Mouse (Mus musculus) kidney, postnatal 0 days (tissue): ENCODE measurements at regions not wholly inside any gene's neighbourhood (a gene's known extent, or its start where the extent isn't known, plus 50 kb on each side); places are given as distances from the start of the nearest gene placed in this dataset.
"Not testable (repeated sequence)": the region's sequence is repeated elsewhere in the genome, so short reads cannot be mapped to it uniquely, and the experiment has no call there.

Source experiments
- ATAC-seq: fragments of 200-750 bp; cut with Nextera tagmentation; replicated peaks from 2 replicates; pipeline ENCODE4 v1.8.0; 2017; ENCODE audit warnings: low read depth, moderate number of reproducible peaks, moderate TSS enrichment, moderate library complexity; ENCODE audit not compliant: low FRiP score
- DNase-seq: peaks from one replicate; pipeline ENCODE4 v3.0.0-alpha.2; 2016; ENCODE audit warnings: low spot score
- H3K27ac ChIP-seq: fragments of 300-500 bp; sonication (generic); 2 replicates; pipeline ENCODE4 v1.5.1; 2014; ENCODE audit warnings: mild to moderate bottlenecking
- H3K27me3 ChIP-seq: fragments of 300-500 bp; sonication (generic); 2 replicates; pipeline ENCODE4 v1.6.1; 2014; ENCODE audit warnings: low read length, mixed read lengths; ENCODE audit not compliant: insufficient read depth
- H3K36me3 ChIP-seq: fragments of 300-500 bp; sonication (generic); 2 replicates; pipeline ENCODE4 v1.6.1; 2014; ENCODE audit warnings: low read length, mixed read lengths; ENCODE audit not compliant: insufficient read depth
- H3K4me1 ChIP-seq: fragments of 300-500 bp; sonication (generic); replicated peaks from 2 replicates; pipeline ENCODE4 v1.6.1; 2014; ENCODE audit warnings: antibody characterized with exemption, low read length, mixed read lengths; ENCODE audit not compliant: insufficient read depth
- H3K4me2 ChIP-seq: fragments of 300-500 bp; sonication (generic); 2 replicates; pipeline ENCODE4 v1.6.1; 2014; ENCODE audit warnings: mild to moderate bottlenecking, low read length, moderate library complexity, mixed read lengths
- H3K4me3 ChIP-seq: fragments of 300-500 bp; sonication (generic); replicated peaks from 2 replicates; pipeline ENCODE4 v1.5.1; 2014; ENCODE audit warnings: low read depth, low read length
- H3K9ac ChIP-seq: fragments of 300-500 bp; sonication (generic); 2 replicates; pipeline ENCODE4 v1.6.1; 2014; ENCODE audit warnings: low read depth, low read length
- H3K9me3 ChIP-seq: fragments of 300-500 bp; sonication (generic); replicated peaks from 2 replicates; pipeline ENCODE4 v1.6.1; 2016; ENCODE audit warnings: low read length, inconsistent platforms, mixed read lengths
- CTCF ChIP-seq: IDR thresholded peaks from 2 replicates; pipeline ENCODE4 v1.5.1; 2016; ENCODE audit warnings: antibody characterized with exemption, low read depth, mild to moderate bottlenecking, moderate library complexity
- WGBS: fragments of 180-500 bp; shearing (Covaris S2); extraction: QIAGEN DNeasy Blood & Tissue Kit; methylation state at CpG from one replicate; pipeline ENCODE4 v1.1.7; 2014; 5-methylcytosine and 5-hydroxymethylcytosine counted together

- Histone ChIP-seq H3K27ac (no peak overlapping the region), H3K9me3 (no peaks in the 10 kb centered on the region), H3K4me3 (no peak overlapping the region), H3K27me3 (no peaks in the 10 kb centered on the region), H3K4me2 (no peak overlapping the region), H3K36me3 (no peaks in the 10 kb centered on the region), H3K9ac (no peak overlapping the region), H3K4me1 (no peaks in the 10 kb centered on the region)
- DNase-seq (no peak), ATAC-seq (no peak)
- 83% methylated on average over 1 of the region's 1 CpGs for WGBS
- TF ChIP-seq CTCF = no peak
Observed at GRCm38 (mm10) chr6:109879145-109879544, 766.2 kb upstream of the Grm7 start.

DNA sequence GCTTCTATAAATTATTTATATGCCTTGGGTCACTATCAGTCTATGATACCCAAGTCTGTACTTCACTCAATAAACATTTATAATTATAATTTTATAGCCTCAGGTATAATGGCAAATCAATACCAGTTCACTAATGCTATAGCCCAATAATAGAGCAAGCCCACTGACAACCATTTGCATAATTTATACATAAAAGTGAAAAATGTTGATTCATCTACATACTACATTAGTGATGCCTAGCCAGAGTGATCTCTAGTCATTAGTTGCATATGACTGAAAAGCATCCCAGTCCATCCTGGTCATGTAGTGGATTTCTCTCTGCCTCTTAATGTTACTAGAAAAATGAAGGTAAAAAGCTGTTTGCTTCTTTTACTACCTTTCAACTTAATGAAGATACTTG, 721.6 kb upstream of the Grm7 start:
- Histone ChIP-seq H3K36me3 (no peaks in the 10 kb centered on the region), H3K27ac (no peak overlapping the region), H3K9ac (no peak overlapping the region), H3K4me3 (no peak overlapping the region), H3K9me3 (no peaks in the 10 kb centered on the region), H3K27me3 (no peaks in the 10 kb centered on the region), H3K4me2 (no peak overlapping the region), H3K4me1 (no peaks in the 10 kb centered on the region)
- ATAC-seq = no peak
- DNase-seq = no peak
- TF ChIP-seq CTCF = no peak

DNA sequence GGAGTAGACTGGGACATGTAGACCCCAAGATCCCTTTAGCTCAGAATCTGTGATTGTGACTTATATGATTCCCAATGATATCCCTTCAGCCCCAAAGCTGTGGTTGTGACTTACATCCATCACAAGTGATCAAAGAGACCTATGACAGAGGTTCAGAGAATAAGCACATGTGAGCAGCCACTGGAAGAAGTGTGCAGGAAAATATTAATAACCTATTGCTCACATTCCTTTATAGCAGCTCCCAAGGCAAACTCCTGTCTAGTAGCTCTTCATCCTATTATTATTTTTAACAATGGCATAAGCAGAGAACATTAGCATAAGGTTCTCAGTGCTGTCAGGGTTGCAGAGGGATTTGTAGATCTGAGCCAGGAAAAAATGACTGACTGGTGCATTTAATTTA, 696.9 kb upstream of the Grm7 start:
- H3K27ac ChIP-seq = no peak overlapping the region
- H3K9ac ChIP-seq = no peak overlapping the region
- DNase-seq = no peak
- TF ChIP-seq CTCF = no peak
- no peaks in the 10 kb centered on the region for H3K36me3 ChIP-seq
- no peaks in the 10 kb centered on the region for H3K9me3 ChIP-seq
- no peaks in the 10 kb centered on the region for H3K4me1 ChIP-seq
- H3K27me3 ChIP-seq = no peaks in the 10 kb centered on the region
- no peak for ATAC-seq
- no peak overlapping the region for H3K4me2 ChIP-seq
- no peak overlapping the region for H3K4me3 ChIP-seq

DNA sequence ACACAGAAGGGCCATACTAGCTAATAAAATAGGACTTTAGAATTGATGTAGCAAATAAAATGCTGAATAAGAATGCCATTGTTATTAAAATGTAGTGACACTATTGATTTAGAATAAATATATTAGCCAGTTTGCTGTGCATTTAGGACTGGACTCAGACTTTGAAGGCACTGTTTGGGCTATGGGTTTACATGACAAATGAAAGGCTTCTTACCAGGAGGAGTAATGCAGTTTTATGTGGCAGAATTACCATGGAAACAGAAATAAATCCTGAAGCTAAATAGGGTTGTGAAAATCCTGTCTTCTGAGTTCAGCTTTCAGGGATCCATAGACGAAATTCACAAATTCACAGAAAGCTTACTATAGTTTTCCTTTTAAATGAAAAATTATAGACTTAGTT, 696.5 kb upstream of the Grm7 start:
- Histone ChIP-seq H3K9ac (no peak overlapping the region), H3K4me2 (no peak overlapping the region), H3K4me1 (no peaks in the 10 kb centered on the region), H3K27me3 (no peaks in the 10 kb centered on the region), H3K4me3 (no peak overlapping the region), H3K9me3 (no peaks in the 10 kb centered on the region), H3K27ac (no peak overlapping the region), H3K36me3 (no peaks in the 10 kb centered on the region)
- DNase-seq = no peak
- WGBS = 50% methylated on average over 1 of the region's 1 CpGs
- no peak for TF ChIP-seq CTCF
- no peak for ATAC-seq

DNA sequence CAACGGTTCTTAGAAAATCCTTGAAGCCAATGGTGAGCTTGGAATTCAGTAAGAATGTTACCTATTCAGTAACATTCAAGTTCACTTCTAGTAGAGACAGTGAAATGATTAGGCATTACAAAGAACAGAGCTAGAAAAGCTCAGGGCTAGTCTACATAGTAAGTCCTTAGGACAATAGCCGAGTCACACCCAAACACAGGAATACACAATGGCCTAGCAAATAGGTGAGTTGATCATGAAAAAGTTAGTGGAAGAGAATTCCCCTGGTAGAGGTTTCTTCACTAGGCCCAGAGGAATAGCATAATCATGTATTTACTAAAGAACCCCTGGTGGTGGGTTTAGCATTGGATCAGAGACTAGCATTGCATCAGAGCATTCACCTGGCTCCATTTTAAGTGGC, 687.5 kb upstream of the Grm7 start:
- H3K4me1 ChIP-seq, H3K9me3 ChIP-seq, ATAC-seq, H3K4me3 ChIP-seq, H3K36me3 ChIP-seq, H3K9ac ChIP-seq, H3K4me2 ChIP-seq, H3K27ac ChIP-seq, H3K27me3 ChIP-seq, DNase-seq: not testable (repeated sequence)
- 84% methylated on average over 2 of the region's 2 CpGs for WGBS
